Mouse (Mus musculus): ENCODE data around the gene Klc3.

Gene Klc3

GRCm38 (mm10) chr7:19359299-19359891 lies 44.5 kb downstream of the Klc3 start, which contains the start of the genes Cd3eap and Ppp1r13l:
Gene Cd3eap (minus strand): TSS chr7:19359483.
Gene Ppp1r13l (plus strand): TSS chr7:19359749.
- DNase-seq, result peak; percentile 91

GRCm38 (mm10) chr7:19358634-19359033 lies 45.3 kb downstream of the Klc3 start:
- no peak for DNase-seq

- DNase-seq, result no peak
These were observed 46.2 kb downstream of the Klc3 start for GRCm38 (mm10) chr7:19357381-19358375.

GRCm38 (mm10) chr7:19356311-19356710 lies 47.6 kb downstream of the Klc3 start:
- no peak for DNase-seq

GRCm38 (mm10) chr7:19354991-19355390 lies 48.9 kb downstream of the Klc3 start:
- no peak for DNase-seq

- no peak for DNase-seq
These were observed 53.7 kb downstream of the Klc3 start for GRCm38 (mm10) chr7:19350221-19350620.

- DNase-seq, result no peak
These were observed 54.6 kb downstream of the Klc3 start for GRCm38 (mm10) chr7:19349188-19349915.

GRCm38 (mm10) chr7:19344938-19345471 lies 58.9 kb downstream of the Klc3 start:
- peak; percentile 97 for DNase-seq

Data from layer of hippocampus, adult 9-11 months (tissue).